Mouse (Mus musculus) cerebellum, postnatal 36 days (tissue): ENCODE measurements around the gene Mettl24.
A peak's percentile ranks its signal among the peaks of the same experiment; 100 is the strongest.

Experiments used
- DNase-seq, 2 experiments: peaks; one replicate each; pipeline ENCODE4 v3.0.0; 2021 to 2022; ENCODE audit warnings: mixed read lengths in 2 of 2

Gene Mettl24

GRCm38 (mm10) chr10:40685641-40686040, 2.6 kb downstream of the Mettl24 start:
- no peak for DNase-seq

- DNase-seq: no peak
Observed at GRCm38 (mm10) chr10:40686976-40687375, 3.9 kb downstream of the Mettl24 start.

GRCm38 (mm10) chr10:40687407-40687806, 4.3 kb downstream of the Mettl24 start:
- DNase-seq: no peak

- no peak for DNase-seq
Observed at GRCm38 (mm10) chr10:40688266-40688665, 5.2 kb downstream of the Mettl24 start.

GRCm38 (mm10) chr10:40688873-40689272, 5.8 kb downstream of the Mettl24 start:
- DNase-seq: no peak

GRCm38 (mm10) chr10:40698652-40699051, 15.6 kb downstream of the Mettl24 start:
- DNase-seq: no peak

- no peak for DNase-seq
Observed at GRCm38 (mm10) chr10:40711127-40711526, 28.0 kb downstream of the Mettl24 start.

- no peak for DNase-seq
Observed at GRCm38 (mm10) chr10:40713018-40713608, 30.0 kb downstream of the Mettl24 start.

- no peak for DNase-seq
Observed at GRCm38 (mm10) chr10:40713829-40714228, 30.7 kb downstream of the Mettl24 start.

GRCm38 (mm10) chr10:40715151-40715550, 32.1 kb downstream of the Mettl24 start:
- DNase-seq: no peak

GRCm38 (mm10) chr10:40716296-40716695, 33.2 kb downstream of the Mettl24 start:
- DNase-seq: no peak

- no peak for DNase-seq
Observed at GRCm38 (mm10) chr10:40716713-40717112, 33.6 kb downstream of the Mettl24 start.

GRCm38 (mm10) chr10:40718362-40718761, 35.3 kb downstream of the Mettl24 start:
- no peak for DNase-seq

- no peak for DNase-seq
Observed at GRCm38 (mm10) chr10:40719062-40719461, 36.0 kb downstream of the Mettl24 start.

- no peak for DNase-seq
Observed at GRCm38 (mm10) chr10:40720883-40721282, 37.8 kb downstream of the Mettl24 start.

GRCm38 (mm10) chr10:40724342-40724741, 41.3 kb downstream of the Mettl24 start:
- no peak for DNase-seq

- no peak for DNase-seq
Observed at GRCm38 (mm10) chr10:40725066-40725465, 42.0 kb downstream of the Mettl24 start.

GRCm38 (mm10) chr10:40725471-40725870, 42.4 kb downstream of the Mettl24 start:
- no peak for DNase-seq

- no peak for DNase-seq
Observed at GRCm38 (mm10) chr10:40726288-40726902, 43.3 kb downstream of the Mettl24 start.

- no peak for DNase-seq
Observed at GRCm38 (mm10) chr10:40726989-40727388, 43.9 kb downstream of the Mettl24 start.

- no peak for DNase-seq
Observed at GRCm38 (mm10) chr10:40730200-40730599, 47.1 kb downstream of the Mettl24 start.

- no peak for DNase-seq
Observed at GRCm38 (mm10) chr10:40733291-40733690, 50.2 kb downstream of the Mettl24 start.

- no peak for DNase-seq
Observed at GRCm38 (mm10) chr10:40736172-40736571, 53.1 kb downstream of the Mettl24 start.

GRCm38 (mm10) chr10:40737274-40738112, 54.4 kb downstream of the Mettl24 start:
- DNase-seq: peak in 1 of 2 experiments; percentile 7
